Mouse (Mus musculus): ENCODE results near the gene Stx8.

DNA sequence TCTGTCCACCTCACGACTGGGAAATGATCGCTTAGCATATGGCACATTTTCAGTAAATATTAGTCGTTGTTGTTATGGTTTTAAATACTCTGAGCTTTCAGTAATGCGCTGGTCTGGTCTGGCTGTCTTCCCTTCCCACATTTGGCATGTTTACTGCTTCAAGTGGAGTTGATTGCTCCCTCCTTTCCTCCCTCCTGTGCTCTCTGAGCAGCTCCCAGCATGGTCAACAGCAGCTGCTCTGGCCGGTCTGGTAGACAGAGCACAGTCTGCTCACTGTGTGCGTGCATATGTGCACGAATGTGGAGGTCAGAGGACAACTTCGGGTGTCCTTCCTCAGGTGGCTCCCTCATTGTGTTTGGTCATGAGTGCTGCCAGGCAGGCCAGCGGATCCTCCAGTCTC, 120.2 kb downstream of the Stx8 start:
- TF ChIP-seq CTCF (IDR thresholded peaks at IDR 0.05; ENCODE audit: low read depth, low read length) (no peak), POLR2A (IDR thresholded peaks at IDR 0.05; ENCODE audit: insufficient read depth, low read length) (no peak), EP300 (IDR thresholded peaks at IDR 0.05; ENCODE audit: insufficient read depth, low read depth, low read length) (no peak)

Measured in ES-Bruce4 (cell line).